Mouse (Mus musculus) kidney, embryonic 14.5 days (tissue): ENCODE data around the gene Klhl5. TPM values are rescaled to one million over a fixed set of nuclear protein-coding genes. Genes with fewer than 3 reads are reported as not detected.

ENCODE experiments used
- ATAC-seq: fragments of 200-750 bp; cut with Nextera tagmentation; 2 replicates; pipeline ENCODE4 v1.8.0; 2017; ENCODE audit warnings: moderate number of reproducible peaks, mild to moderate bottlenecking, moderate TSS enrichment, moderate library complexity; ENCODE audit not compliant: low FRiP score, low TSS enrichment
- H3K27ac ChIP-seq: fragments of 300-500 bp; sonication (generic); 2 replicates; pipeline ENCODE4 v1.5.1; 2014; ENCODE audit warnings: low read depth, mild to moderate bottlenecking, low read length, moderate library complexity, mixed read lengths
- H3K27me3 ChIP-seq: fragments of 300-500 bp; sonication (generic); 2 replicates; pipeline ENCODE4 v1.6.1; 2014; ENCODE audit warnings: mild to moderate bottlenecking, low read length; ENCODE audit not compliant: control insufficient read depth, insufficient read depth
- H3K36me3 ChIP-seq: fragments of 300-500 bp; sonication (generic); 2 replicates; pipeline ENCODE4 v1.6.1; 2014; ENCODE audit warnings: low read length, mixed read lengths; ENCODE audit not compliant: control insufficient read depth, insufficient read depth
- H3K4me1 ChIP-seq: fragments of 300-500 bp; sonication (generic); 2 replicates; pipeline ENCODE4 v1.6.1; 2014; ENCODE audit warnings: low read length, mixed read lengths; ENCODE audit not compliant: control insufficient read depth, insufficient read depth
- H3K4me2 ChIP-seq: fragments of 300-500 bp; sonication (generic); replicated peaks from 2 replicates; pipeline ENCODE4 v1.6.1; 2014; ENCODE audit warnings: low read depth, mild to moderate bottlenecking, low read length
- H3K4me3 ChIP-seq: fragments of 300-500 bp; sonication (generic); 2 replicates; pipeline ENCODE4 v1.5.1; 2014; ENCODE audit warnings: mild to moderate bottlenecking, low read length
- H3K9ac ChIP-seq: fragments of 300-500 bp; sonication (generic); 2 replicates; pipeline ENCODE4 v1.6.1; 2014; ENCODE audit warnings: low read depth, mild to moderate bottlenecking, low read length, moderate library complexity
- H3K9me3 ChIP-seq: fragments of 300-500 bp; sonication (generic); 2 replicates; pipeline ENCODE4 v1.6.1; 2016; ENCODE audit warnings: low read length; ENCODE audit not compliant: control insufficient read depth
- WGBS: fragments of 180-500 bp; shearing (Covaris S2); extraction: QIAGEN DNeasy Blood & Tissue Kit; methylation state at CpG from one replicate; pipeline ENCODE4 v1.1.7; 2014; 5-methylcytosine and 5-hydroxymethylcytosine counted together
- polyA plus RNA-seq: library from polyadenylated mRNA; unstranded; fragments of >200 nt; fragmentation: Nextera tagmentation; extraction: Ambion mirVana; gene quantifications from 2 replicates; pipeline ENCODE4 v1.2.1, GENCODE M21; 2014

Klhl5 gene
- polyA plus RNA-seq, 1 experiment from 2014 or later = 22.4 TPM

- H3K4me3 ChIP-seq = no peak overlapping the region
These were observed 39.4 kb downstream of the Klhl5 start for GRCm38 (mm10) chr5:65146749-65147148.

DNA sequence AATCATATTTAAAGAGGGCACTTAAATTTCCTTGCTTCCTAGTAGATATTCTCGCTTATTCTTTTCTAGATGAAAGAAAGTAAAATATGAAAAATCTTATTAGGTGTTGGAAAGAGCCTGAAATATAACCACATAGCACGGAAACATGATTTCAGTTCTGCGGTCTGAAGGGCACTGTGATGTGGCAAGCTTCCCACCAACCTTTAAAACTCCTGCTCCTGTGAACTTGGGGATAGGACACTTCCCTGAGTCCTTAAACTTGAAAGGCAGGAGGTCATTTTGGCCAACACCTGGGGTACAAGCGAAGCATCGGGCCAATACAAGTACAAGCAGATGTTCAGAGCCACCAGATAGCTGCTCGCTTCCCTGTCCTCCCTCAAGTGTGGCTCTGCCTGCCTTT, 42.4 kb downstream of the Klhl5 start:
- no peak for ATAC-seq
- no peak overlapping the region for H3K4me2 ChIP-seq
- H3K4me3 ChIP-seq = no peak overlapping the region
- no peaks in the 10 kb centered on the region for H3K9me3 ChIP-seq
- WGBS = 90% methylated on average over 6 of the region's 6 CpGs
- no peaks in the 10 kb centered on the region for H3K4me1 ChIP-seq
- peaks cover 32% of the 10 kb centered on the region; the same call in 1 of the 2 replicates for H3K36me3 ChIP-seq
- H3K27ac ChIP-seq = no peak overlapping the region
- H3K27me3 ChIP-seq = no peaks in the 10 kb centered on the region
- no peak overlapping the region for H3K9ac ChIP-seq

More at GRCm38 (mm10) chr5:65146749-65147148, 39.4 kb downstream of the Klhl5 start:
- Histone ChIP-seq H3K27ac (no peak overlapping the region), H3K4me2 (no peak overlapping the region), H3K9me3 (no peaks in the 10 kb centered on the region), H3K36me3 (peaks cover 25% of the 10 kb centered on the region; the same call in 1 of the 2 replicates), H3K9ac (no peak overlapping the region), H3K27me3 (no peaks in the 10 kb centered on the region), H3K4me1 (no peaks in the 10 kb centered on the region)
- 82% methylated on average over 6 of the region's 6 CpGs for whole genome bisulfite sequencing
- no peak for ATAC-seq

- Histone ChIP-seq H3K36me3 (peaks cover 26% of the 10 kb centered on the region; the same call in 1 of the 2 replicates), H3K9me3 (no peaks in the 10 kb centered on the region), H3K4me1 (no peaks in the 10 kb centered on the region), H3K27ac (no peak overlapping the region), H3K4me3 (no peak overlapping the region), H3K4me2 (no peak overlapping the region), H3K9ac (no peak overlapping the region), H3K27me3 (no peaks in the 10 kb centered on the region)
- no peak for ATAC-seq
- WGBS = 87% methylated on average over 8 of the region's 8 CpGs
These were observed 43.1 kb downstream of the Klhl5 start for GRCm38 (mm10) chr5:65150376-65150955.

DNA sequence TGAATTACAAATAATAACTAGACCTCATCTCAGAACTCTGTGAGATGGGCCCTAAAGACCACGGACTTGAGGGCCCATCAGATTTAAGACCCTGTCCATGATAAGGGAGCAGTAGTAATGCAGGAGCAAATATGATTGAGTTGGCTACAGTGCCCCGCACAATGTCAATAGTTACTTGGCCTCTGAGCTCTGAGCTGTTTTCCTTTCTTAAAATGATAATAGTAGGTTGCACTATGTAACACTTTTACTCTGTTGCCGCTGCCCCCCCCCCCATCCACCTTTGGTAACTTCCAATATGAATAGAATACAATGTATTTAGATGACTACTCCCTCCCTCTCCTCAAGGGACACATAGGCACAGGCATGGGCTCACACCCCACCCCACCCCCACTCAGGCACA, 43.9 kb downstream of the Klhl5 start:
- no peaks in the 10 kb centered on the region for H3K9me3 ChIP-seq
- no peaks in the 10 kb centered on the region for H3K27me3 ChIP-seq
- peaks cover 24% of the 10 kb centered on the region; the same call in 1 of the 2 replicates for H3K36me3 ChIP-seq
- no peak overlapping the region for H3K27ac ChIP-seq
- no peak overlapping the region for H3K4me3 ChIP-seq
- H3K9ac ChIP-seq = no peak overlapping the region
- no peaks in the 10 kb centered on the region for H3K4me1 ChIP-seq
- WGBS = 90% methylated on average over 3 of the region's 3 CpGs
- no peak for ATAC-seq
- H3K4me2 ChIP-seq = no peak overlapping the region

- no peak overlapping the region for H3K27ac ChIP-seq
- H3K9ac ChIP-seq = no peak overlapping the region
- H3K4me2 ChIP-seq = no peak overlapping the region
- WGBS = 86% methylated on average over 5 of the region's 5 CpGs
- no peaks in the 10 kb centered on the region for H3K4me1 ChIP-seq
- no peak overlapping the region for H3K4me3 ChIP-seq
- no peaks in the 10 kb centered on the region for H3K27me3 ChIP-seq
- no peaks in the 10 kb centered on the region for H3K9me3 ChIP-seq
- H3K36me3 ChIP-seq = peaks cover 24% of the 10 kb centered on the region; the same call in 1 of the 2 replicates
- no peak for ATAC-seq
These were observed 44.4 kb downstream of the Klhl5 start for GRCm38 (mm10) chr5:65151767-65152166.

- no peak overlapping the region for H3K9ac ChIP-seq
- H3K4me1 ChIP-seq = no peaks in the 10 kb centered on the region; the same call in 1 of the 2 replicates
- no peak overlapping the region for H3K4me2 ChIP-seq
- no peaks in the 10 kb centered on the region for H3K9me3 ChIP-seq
- no peak overlapping the region for H3K27ac ChIP-seq
- H3K4me3 ChIP-seq = no peak overlapping the region
- no peaks in the 10 kb centered on the region for H3K27me3 ChIP-seq
- ATAC-seq = no peak
- WGBS = 85% methylated on average over 6 of the region's 6 CpGs
- H3K36me3 ChIP-seq = peaks cover 17% of the 10 kb centered on the region; the same call in 1 of the 2 replicates
These were observed 46.9 kb downstream of the Klhl5 start for GRCm38 (mm10) chr5:65154287-65154686.

DNA sequence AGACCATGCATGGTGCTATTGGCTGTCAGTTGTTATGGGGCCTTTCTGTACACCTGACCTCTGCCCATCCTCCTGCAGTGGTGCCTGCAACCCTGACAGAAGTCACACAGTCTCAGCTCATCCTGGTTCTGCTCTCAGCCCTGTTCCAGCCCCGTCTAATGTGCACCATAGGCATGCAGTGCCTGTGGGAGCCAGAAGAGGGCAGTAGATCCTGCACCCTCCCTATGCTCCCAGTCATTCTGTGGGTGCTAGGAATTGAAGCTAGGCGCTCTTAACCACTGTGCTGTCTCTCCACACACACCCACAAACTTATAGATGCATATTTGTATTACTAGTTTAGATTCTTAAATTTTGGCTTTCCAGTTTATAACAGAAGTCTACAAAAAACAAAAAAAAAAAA, 49.5 kb downstream of the Klhl5 start:
- H3K9me3 ChIP-seq = no peaks in the 10 kb centered on the region

GRCm38 (mm10) chr5:65157412-65158381, 50.4 kb downstream of the Klhl5 start:
- peak overlapping the region; percentile 80; the same call in 1 of the 2 replicates for H3K27ac ChIP-seq
- ATAC-seq = peak; percentile 81
- no peak overlapping the region for H3K4me3 ChIP-seq
- H3K4me1 ChIP-seq = peaks cover 4% of the 10 kb centered on the region; the same call in 1 of the 2 replicates
- H3K9me3 ChIP-seq = no peaks in the 10 kb centered on the region
- H3K9ac ChIP-seq = no peak overlapping the region
- WGBS = 44% methylated on average over 22 of the region's 22 CpGs
- no peak overlapping the region for H3K4me2 ChIP-seq
- peaks cover 8% of the 10 kb centered on the region; the same call in 1 of the 2 replicates for H3K36me3 ChIP-seq
- H3K27me3 ChIP-seq = no peaks in the 10 kb centered on the region

More for the DNA sequence above, 49.5 kb downstream of the Klhl5 start:
- H3K4me2 ChIP-seq = no peak overlapping the region
- no peaks in the 10 kb centered on the region for H3K27me3 ChIP-seq
- H3K36me3 ChIP-seq = peaks cover 10% of the 10 kb centered on the region; the same call in 1 of the 2 replicates
- 80% methylated on average over 2 of the region's 2 CpGs for WGBS
- H3K27ac ChIP-seq = no peak overlapping the region
- ATAC-seq = no peak
- H3K4me3 ChIP-seq = no peak overlapping the region
- H3K9ac ChIP-seq = no peak overlapping the region
- no peaks in the 10 kb centered on the region; the same call in 1 of the 2 replicates for H3K4me1 ChIP-seq
